Mouse (Mus musculus) layer of hippocampus, adult 11-12 months (tissue): ENCODE measurements around the gene Slc30a5.
A peak's percentile ranks its signal among the peaks of the same experiment; 100 is the strongest.
"Not testable (repeated sequence)": the region's sequence is repeated elsewhere in the genome, so short reads cannot be mapped to it uniquely, and the experiment has no call there.

Experiments used
- DNase-seq: peaks from one replicate; pipeline ENCODE4 v3.0.0; 2022; ENCODE audit warnings: low spot score

Slc30a5 gene

DNA sequence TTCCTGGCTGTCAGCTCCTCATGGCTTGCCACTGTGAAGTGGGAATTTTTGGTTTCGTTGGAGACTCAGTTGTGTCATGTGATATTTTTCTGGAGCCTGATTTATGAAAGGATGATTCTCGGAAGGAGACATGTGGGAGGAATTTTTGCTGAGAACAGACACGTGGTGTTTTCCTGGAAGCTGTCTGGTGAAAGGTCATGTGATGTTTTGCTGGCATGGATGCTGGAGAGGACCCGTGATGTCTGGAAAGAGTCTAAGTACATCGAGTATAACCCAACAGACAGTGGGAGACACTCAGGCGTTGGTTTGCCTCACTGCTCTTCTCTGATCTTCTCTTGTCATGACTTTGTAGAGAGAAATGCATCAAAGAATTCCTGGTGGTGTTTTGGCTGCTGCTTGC, 8.5 kb upstream of the Slc30a5 start:
- DNase-seq, result no peak

DNA sequence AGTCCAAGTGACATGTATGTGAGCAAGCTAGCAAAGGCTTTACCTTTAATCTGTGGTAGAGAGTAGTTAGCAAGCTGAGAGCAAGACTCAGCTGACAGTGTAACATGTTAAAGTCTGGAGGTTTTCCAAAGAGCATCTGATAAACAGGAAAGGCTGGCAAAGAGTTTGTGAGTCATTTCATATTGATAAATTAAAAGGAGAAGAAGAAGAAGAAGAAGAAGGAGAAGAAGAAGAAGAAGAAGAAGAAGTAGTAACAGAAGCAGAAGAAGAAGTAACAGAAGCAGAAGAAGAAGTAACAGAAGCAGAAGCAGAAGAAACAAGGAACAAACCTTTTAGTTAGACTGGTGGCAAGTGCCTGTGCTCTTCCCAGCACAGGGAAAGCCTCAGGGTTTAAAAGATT, 1.6 kb upstream of the Slc30a5 start:
- no peak for DNase-seq

DNA sequence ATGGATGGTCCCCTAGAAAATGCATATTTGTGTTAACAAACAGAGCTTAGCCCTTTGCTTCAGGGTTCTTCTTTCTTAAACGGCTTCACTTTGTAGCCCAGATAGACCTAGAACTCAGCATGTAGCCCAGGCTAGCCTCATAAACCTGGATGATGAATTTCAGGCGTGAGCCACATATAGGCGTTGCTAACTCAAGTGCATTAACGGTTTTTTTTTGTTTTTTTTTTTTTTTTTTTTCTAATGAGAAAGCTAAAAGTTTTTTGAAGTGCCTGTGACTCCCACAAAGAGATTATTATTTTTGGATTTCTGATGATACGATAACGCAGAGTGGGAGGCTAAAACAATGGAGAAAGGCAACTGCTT, 394 bp upstream of the Slc30a5 start:
- no peak for DNase-seq

DNA sequence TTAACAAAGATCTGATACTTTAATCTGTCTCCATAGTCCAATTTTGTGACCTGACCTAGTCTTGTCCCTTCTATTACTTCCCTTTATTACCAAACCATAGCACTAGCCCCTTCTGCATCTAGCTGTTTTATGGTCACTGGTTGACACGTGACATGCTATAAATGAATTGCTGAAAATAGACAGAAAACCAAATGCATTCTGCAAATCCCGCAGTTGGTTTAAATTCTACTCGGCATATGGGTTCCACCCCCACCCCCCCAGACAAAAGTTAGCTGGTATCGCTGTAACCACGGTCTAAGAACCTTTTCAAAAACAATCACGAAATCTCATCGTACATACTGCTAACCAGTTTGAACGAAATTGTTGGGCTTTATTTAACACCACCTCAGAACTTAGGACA, 1.0 kb downstream of the Slc30a5 start:
- no peak for DNase-seq

DNA sequence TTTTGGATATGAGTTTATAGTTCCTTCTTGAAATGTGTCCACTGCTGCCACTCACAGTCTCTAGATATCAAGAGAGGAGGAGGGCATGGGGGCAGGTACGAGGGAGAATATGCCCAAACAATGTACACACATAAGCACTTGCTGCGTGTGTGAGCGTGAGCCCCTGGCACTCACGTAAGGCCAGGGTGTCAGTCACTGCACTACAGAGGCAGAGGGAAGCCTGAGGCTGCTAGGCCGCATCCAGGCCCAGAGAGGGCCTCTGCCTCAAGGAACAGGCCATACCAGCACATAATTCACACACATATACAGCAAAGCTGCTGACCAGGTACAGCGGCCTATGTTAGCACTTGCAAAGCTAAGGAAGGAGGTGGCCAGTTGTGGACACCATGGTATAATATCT, 2.1 kb downstream of the Slc30a5 start:
- DNase-seq, result no peak

DNA sequence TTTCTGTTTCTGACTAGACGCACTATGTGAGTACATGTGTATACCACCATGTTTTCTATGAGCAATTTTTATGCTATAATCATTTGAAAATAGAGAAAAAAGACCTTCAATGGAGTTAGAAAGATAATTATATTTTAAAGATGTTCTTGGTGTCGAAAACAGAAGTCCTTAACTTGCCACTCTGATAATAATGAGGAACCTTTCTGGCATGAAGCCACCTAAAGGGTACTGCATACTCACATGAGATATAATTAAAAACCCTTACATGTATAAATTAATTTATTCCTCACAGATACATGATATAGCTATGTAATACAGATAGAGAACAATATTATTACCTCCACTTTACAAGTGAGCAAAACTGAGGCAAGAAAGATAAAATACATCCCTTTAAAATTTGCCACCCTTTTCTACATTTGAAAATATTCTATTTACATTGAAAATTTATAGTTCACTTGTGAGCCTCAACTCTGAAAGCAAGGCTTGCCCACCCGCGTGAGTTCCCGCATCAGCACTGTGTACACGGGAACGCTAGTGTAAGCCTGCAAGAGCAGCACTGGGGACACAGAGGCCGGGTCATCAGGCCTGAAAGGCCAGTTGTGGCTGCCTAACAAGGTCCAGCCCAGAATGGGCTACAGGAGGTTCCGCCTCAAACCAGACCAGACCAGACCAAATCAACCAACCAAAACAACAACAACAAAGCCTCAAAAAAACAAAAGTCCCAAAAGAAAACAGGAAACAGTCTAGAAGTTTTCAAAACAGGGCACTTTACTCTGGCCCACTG, 7.4 kb downstream of the Slc30a5 start:
- no peak for DNase-seq

DNA sequence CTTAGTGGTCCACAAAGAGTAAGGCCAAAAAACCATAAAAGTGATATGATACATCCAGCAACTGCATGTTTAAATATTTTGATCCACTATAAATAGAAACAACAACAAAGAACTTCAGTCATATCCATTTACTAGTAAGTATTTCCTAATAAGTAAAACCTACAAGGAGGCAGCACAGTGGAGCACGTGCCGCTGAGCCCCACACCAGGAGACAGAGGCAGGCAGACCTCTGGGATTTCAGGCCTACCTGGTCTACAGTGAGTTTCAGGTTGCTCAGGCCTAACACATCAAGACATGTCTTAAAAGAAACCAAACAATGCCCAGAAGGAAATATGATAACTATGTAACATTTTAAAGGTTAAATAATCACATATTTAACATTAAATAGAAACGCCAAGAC, 8.3 kb downstream of the Slc30a5 start:
- DNase-seq, result no peak

DNA sequence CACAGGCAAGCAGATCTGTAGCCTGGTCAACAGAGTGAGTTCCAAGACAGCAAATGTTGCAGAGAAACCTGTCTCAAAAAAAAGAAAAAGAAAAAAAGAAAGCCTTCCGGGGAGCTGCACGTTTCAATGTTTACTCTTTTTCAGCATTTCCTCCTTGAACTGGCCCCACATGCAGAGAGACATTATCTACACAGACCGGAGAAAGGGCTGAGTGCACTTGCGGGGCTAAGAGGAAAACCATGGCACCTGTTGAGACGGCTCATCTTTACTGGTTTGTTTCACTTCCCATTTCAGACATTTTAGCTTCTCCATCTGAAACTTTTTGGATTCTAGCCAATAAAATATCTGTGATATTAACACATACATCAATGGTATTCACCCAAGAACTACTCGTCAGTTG, 8.9 kb downstream of the Slc30a5 start:
- no peak for DNase-seq

DNA sequence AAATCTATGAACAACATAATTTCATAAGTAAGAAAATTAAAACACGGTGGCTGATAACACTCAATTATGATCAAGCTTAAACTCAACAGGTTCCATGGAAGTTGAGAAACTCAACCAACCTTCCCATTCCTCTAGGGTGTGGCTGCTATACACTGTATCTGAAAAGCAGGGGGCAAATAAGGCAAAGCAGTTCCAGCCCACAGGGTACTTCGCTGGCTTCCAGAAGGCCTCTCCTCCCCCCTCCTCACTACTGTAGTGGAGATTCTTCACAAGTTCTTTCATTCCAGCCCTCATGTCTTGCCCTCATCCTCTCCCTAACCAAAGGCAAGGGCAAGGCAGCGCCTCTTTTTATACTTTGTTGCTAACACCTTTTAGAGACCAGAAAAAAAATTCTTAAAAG, 9.4 kb downstream of the Slc30a5 start:
- no peak for DNase-seq

DNA sequence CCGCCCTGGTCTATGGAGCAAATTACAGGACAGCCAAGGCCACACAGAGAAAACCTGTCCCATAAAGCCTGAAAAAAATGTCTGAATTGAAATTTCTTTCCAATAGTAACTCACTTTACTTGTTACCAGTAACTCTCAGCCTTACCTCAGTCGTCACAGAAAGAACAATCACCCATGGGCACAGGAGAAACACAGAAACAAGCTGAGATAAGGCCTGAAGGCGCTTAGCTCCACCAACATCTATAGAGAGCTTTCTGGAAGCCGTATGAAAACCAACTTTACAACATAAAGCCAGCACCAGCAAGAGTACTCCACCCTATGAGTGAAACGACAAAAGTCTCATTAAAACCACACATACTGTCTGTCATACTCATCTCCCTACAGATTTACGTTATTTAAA, 18.8 kb downstream of the Slc30a5 start:
- DNase-seq, result no peak

DNA sequence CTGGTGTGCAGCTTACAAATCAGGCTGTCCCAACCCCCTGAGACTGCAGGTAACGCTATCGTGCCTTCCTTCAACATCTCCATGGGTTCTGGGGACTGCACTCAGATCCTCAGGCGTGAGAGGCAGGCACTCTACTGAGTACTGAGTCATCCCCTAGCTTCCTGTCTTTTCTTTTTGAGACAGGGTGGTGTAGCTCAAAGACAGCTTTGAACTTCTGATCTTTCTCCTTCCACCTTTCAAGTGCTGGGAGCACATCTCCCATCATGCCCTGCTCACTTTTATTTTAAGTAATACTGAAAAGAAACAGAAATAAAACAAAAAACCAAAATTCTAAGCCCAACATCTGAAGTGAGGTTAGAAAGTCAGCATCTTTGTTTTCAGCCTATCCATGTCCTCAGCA, 27.5 kb downstream of the Slc30a5 start:
- DNase-seq, result no peak

DNA sequence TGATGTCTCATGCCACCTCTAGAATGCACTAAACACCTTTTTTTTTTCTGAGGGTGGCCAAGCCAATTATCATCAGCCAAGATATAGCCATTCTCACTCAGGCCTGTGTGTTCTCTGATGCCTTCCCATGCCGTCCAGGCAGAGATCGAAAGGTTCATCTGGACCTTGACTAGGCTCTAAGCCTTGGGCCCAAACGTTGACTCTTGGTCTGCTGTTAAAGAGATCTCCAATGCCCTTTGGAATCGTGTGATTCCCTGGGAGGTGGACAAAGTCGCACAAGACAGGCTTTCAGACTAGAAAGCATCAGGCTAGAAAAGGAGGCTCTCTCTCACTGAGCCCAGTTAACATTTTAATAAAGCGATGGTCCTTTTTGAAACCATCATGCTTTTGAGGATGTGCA, 36.1 kb downstream of the Slc30a5 start:
- DNase-seq, result no peak

DNA sequence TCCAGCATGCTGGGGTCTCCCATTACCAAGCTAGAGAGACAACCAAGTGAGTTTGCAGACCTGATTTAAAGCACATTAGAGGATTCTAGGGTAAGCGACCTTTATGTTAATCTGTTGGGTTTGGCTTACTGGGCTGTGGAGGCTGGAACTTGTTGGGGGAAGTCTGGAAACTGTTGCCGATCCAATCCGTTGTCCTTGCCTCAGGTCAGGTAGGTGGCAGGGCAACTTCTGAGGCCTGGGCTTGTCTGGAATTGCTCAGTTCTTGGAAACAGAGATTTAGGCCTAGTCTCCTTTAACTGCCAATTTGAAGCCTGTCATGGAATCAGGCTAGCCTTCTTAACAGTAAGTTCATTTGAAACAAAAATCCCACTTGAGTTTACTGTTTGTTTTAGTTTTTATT, 44.1 kb downstream of the Slc30a5 start:
- no peak for DNase-seq

DNA sequence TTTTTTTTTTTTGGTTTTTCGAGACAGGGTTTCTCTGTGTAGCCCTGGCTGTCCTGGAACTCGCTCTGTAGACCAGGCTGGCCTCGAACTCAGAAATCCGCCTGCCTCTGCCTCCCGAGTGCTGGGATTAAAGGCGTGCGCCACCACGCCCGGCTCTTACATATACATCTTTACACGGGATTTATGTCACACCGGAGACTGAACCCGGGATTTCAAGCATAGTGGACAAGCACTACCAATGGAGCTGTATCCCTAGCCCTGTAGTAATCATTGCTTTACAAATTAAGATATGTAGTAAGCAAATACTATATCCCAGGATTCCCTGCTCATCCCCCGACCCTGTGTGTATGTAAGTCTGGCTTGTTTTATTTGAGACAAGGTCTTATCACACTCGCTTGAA, 45.2 kb downstream of the Slc30a5 start:
- not testable (repeated sequence) for DNase-seq

DNA sequence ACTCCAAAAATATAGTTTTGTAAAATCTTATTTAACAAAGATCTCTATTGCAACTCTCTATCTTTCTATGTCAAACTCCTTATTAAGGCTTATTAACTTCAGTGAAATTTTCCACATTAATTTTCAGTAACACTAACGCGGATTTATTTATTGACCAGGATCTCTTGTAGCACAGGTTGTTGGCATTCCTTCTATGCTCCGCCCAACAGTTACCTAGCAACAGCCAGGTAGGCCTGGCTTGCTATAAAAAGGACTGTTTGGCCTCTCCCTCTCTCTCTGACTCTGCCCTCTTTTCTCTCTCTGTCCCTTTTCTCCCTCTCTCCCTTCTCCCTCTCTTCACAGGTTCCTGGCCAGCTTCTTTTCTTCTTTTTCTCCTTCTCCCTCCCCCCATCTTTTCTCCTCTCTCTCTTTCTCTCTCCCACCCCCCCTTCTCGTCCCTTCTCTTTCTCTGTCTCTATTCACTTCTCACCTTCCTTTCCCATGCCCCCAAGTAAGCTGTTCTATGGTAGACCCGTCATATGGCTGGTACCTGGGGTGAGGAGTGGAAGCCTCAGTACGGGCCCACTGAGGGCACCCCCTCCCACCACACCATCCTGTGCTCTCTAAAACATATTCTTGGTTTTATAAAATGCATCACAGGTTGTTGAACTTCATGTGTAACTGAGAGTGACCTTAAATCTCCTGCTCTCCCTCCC, 45.8 kb downstream of the Slc30a5 start:
- no peak for DNase-seq

DNA sequence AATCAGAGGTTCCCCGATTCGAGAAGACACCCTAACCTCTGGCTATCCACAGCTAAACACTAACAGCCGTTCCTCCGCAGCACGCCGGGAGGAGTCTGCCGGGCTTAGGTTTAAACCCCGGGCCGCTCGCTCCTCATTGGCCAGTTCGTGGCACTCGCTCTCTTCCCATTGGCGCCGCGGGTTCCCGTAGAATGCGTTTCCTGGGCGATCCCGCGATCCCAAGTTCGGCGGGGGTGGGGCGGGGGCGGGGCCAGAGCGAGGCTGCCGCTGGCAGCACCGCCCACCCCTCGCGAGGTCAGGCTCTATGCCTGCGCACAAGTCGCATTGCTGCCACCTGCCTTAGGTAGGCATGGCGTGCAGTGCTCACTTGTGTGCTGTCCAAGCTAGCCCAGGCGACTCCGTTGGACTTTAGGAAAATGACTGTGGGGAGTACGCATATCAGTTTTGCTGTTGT, 46.8 kb downstream of the Slc30a5 start, which contains the start of gene Ccnb1:
Ccnb1 (minus strand) TSS at position 157 of the 454 bp plus-strand sequence.
- DNase-seq, result peak; percentile 87

DNA sequence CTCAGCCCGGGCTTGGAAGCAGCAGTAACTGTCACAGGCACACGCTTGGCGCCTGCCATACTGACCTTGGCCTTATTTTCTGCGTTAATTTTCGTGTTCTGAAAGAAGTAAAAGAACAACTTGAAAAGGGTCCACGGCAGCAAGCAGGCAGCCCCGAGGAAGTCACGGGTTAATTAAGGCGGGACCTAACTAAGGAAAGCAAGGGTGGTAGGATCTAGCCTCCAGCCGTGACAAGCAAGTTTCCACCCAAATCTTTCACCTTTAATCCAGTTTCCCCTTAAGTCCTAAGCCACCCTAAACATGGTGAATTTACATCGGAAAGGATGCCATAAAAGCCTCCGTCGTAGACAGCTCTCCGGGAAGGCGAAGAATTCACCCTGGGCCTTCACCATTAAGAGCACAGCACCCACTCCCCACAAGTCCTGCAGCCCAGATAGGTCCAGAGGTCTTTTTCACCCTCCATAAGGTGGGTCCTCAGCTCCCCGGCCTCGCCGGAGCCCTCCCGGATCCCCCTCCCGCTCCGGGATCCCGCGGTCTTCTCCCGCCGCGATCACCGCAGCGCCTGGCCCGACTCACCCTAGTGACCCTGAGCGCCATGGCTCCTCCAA, 47.3 kb downstream of the Slc30a5 start:
- DNase-seq, result no peak

DNA sequence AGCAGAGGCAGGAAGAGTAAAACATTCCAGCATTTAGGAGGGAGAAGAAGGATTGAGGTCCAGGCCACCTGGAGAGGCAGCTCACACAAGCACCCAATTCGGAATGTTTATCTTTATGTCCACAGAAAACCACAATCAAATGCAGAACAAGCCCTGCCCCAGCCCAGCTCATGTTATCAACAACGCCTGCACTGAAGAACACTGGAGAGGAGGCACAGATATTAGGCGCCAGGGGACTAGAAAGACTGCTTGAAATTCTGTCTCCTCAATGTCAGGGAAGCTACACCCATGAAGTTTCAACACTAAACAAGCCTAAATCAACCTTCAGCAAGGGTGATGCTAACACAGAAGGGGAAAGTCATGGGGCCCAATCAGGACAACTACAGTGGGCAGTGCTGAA, 55.7 kb downstream of the Slc30a5 start:
- no peak for DNase-seq

DNA sequence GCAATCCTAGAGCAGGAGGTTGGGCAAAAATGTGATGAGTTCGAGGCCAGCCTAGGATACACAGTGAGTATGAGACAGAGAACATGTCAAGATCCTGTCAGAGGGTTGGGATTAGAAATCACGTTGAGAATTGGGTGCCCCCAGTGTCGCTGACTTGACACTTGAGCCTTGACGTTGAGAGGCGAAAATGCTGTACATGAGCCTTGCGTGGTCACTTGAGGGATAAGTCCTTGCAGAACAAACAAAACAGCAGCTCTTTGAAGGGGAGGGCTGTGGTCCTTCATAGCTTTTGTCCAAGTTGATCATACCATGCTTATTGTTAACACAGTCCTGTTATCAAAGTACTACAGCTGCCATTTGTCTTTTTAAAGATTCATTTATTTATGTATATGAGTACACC, 56.5 kb downstream of the Slc30a5 start:
- no peak for DNase-seq

DNA sequence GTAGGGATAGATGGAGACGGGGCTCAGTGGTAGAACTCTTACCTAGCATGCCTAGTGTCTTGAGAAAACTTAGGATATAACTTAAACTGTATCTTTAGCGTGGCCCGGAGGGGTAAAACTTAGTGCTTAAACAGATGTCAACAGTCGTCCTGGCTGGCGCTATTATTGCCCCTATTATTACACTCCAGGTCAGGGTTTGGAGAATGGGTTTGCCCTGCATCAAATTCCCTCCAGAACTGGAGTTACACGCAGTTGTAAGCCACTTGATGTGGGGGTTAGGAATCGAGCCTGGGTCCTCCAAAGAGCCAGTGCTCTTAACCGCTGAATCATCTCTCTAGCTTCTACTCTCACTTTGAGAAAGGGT, 57.2 kb downstream of the Slc30a5 start:
- DNase-seq, result no peak

DNA sequence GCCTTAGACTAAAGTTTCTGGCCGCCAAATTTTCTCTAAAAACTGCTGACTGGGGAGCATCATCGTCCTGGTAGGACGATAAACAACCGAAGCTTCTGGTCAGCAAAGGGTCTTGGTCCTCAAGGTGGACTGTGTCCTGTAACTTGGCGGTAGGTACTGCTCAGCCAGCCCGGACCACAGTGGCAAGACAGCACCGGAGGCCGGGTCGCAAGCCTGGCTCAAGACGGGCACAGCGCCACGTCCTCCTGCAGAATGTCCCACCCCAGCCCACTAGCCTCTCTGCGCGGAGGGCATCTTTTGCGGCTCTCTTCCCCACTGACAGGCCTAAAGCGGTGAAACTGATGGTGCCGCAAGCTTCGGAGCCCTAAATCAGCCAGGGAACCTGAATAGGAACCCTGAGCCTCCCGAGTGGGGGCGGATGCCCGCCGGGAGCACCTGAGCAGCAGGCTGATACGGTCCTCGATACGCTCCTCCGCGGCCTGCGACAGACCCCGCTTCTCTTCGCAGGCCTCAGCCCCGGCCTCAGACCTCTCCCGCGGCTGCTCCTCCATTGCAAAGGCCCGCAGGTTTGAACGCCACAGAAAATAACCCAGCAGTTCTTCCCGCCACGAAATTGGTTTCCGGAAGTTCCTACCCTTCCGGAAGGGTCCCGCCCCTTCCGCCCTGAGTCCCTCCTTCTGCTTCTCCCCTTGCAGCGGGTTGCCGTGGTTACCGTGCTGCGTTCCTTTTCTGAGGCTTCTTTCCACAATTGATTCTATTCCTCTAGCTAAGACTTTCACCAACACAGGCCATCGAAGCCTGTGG, 57.8 kb downstream of the Slc30a5 start, which contains the start of gene Cenph:
Cenph (minus strand) TSS at position 648 of the 804 bp plus-strand sequence.
- DNase-seq, result peak; percentile 83

DNA sequence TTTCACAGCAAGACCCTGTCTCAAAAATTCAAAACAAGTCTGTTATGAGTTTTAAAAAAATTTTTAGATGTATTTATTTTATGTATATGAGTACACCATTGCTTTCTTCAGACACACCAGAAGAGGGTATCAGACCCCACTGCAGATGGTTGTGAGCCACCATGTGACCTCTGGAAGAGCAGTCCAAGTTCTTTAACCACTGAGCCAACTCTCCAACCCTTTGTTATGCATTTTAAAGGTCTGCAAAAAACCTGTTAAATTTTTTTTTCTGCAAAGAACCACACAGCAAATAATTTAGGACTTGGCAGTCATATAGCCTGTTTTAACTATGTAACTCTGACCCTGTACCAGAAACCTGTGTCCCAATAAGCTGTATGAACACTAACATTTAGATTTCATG, 58.5 kb downstream of the Slc30a5 start:
- no peak for DNase-seq
